Mouse (Mus musculus) lung, embryonic 16.5 days (tissue): ENCODE data around the gene Gm9945. TPM values are rescaled to one million over a fixed set of nuclear protein-coding genes. Genes with fewer than 3 reads are reported as not detected.

ENCODE experiments used
- ATAC-seq: fragments of 200-750 bp; cut with Nextera tagmentation; 2 replicates; pipeline ENCODE4 v1.8.0; 2017; ENCODE audit warnings: low read depth, mild to moderate bottlenecking, moderate library complexity
- H3K27ac ChIP-seq: fragments of 300-500 bp; sonication (generic); 2 replicates; pipeline ENCODE4 v1.5.1; 2014; ENCODE audit warnings: mild to moderate bottlenecking, control low read depth, low read length
- H3K27me3 ChIP-seq: fragments of 300-500 bp; sonication (generic); 2 replicates; pipeline ENCODE4 v1.6.1; 2014; ENCODE audit warnings: low read depth, low read length, mixed read lengths; ENCODE audit not compliant: control insufficient read depth, insufficient read depth
- H3K36me3 ChIP-seq: fragments of 300-500 bp; sonication (generic); 2 replicates; pipeline ENCODE4 v1.6.1; 2014; ENCODE audit warnings: low read length; ENCODE audit not compliant: control insufficient read depth, insufficient read depth
- H3K4me1 ChIP-seq: fragments of 300-500 bp; sonication (generic); replicated peaks from 2 replicates; pipeline ENCODE4 v1.6.1; 2014; ENCODE audit warnings: low read length, mixed read lengths; ENCODE audit not compliant: control insufficient read depth, insufficient read depth
- H3K4me2 ChIP-seq: fragments of 300-500 bp; sonication (generic); 2 replicates; pipeline ENCODE4 v1.6.1; 2014; ENCODE audit warnings: low read depth, low read length, control low read depth
- H3K4me3 ChIP-seq: fragments of 300-500 bp; sonication (generic); 2 replicates; pipeline ENCODE4 v1.5.1; 2014; ENCODE audit warnings: mild to moderate bottlenecking, low read length, control low read depth
- H3K9ac ChIP-seq: fragments of 300-500 bp; sonication (generic); 2 replicates; pipeline ENCODE4 v1.6.1; 2014; ENCODE audit warnings: low read length, control low read depth
- H3K9me3 ChIP-seq: fragments of 300-500 bp; sonication (generic); 2 replicates; pipeline ENCODE4 v1.6.1; 2016; ENCODE audit warnings: low read length; ENCODE audit not compliant: control insufficient read depth
- WGBS: fragments of 180-500 bp; shearing (Covaris S2); extraction: QIAGEN DNeasy Blood & Tissue Kit; methylation state at CpG from one replicate; pipeline ENCODE4 v1.1.7; 2014; 5-methylcytosine and 5-hydroxymethylcytosine counted together
- polyA plus RNA-seq: library from polyadenylated mRNA; unstranded; fragments of >200 nt; fragmentation: Nextera tagmentation; extraction: Ambion mirVana; gene quantifications from 2 replicates; pipeline ENCODE4 v1.2.1, GENCODE M21; 2015

Gm9945 gene
- polyA plus RNA-seq, 1 experiment from 2014 or later: not detected

GRCm38 (mm10) chr11:53486822-53487594, 7.0 kb downstream of the Gm9945 start:
- H3K36me3 ChIP-seq: no peaks in the 10 kb centered on the region
- H3K27me3 ChIP-seq: peaks cover 3% of the 10 kb centered on the region; the same call in 1 of the 2 replicates
- H3K4me2 ChIP-seq: peak overlapping the region; percentile 46
- H3K27ac ChIP-seq: no peak overlapping the region
- peak overlapping the region; percentile 19; the same call in 1 of the 2 replicates for H3K4me3 ChIP-seq
- peak; percentile 66 for ATAC-seq
- H3K9me3 ChIP-seq: 0 out of 2 replicates have a peak, but pooled peaks cover 3% of the 10 kb centered on the region
- WGBS: 8% methylated on average over 27 of the region's 27 CpGs
- peak overlapping the region; percentile 43 for H3K9ac ChIP-seq
- H3K4me1 ChIP-seq: no peaks in the 10 kb centered on the region

DNA sequence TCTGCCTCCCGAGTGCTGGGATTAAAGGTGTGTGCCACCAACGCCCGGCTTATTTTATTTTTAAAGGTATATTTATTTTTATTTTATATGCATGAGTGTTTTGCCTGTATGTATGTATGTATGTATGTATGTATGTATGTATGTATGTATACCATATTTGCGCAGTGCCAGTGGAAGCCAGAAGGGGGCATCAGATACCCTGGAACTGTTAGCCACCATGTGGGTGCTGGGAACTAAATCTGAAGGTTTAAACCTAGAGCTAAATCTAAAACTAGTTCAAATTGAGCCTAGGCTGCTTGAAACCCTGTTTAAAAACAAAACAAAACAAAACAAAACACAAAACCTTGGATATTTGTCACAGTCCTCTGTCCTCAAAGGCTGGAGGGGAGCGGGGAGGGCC, 9.0 kb downstream of the Gm9945 start:
- WGBS: 98% methylated on average over 5 of the region's 5 CpGs
- H3K27me3 ChIP-seq: peaks cover 3% of the 10 kb centered on the region; the same call in 1 of the 2 replicates
- H3K9me3 ChIP-seq: 0 out of 2 replicates have a peak, but pooled peaks cover 3% of the 10 kb centered on the region
- no peak overlapping the region for H3K27ac ChIP-seq
- no peaks in the 10 kb centered on the region for H3K4me1 ChIP-seq
- no peak overlapping the region for H3K4me2 ChIP-seq
- no peaks in the 10 kb centered on the region for H3K36me3 ChIP-seq
- H3K4me3 ChIP-seq: no peak overlapping the region
- ATAC-seq: no peak
- no peak overlapping the region for H3K9ac ChIP-seq

GRCm38 (mm10) chr11:53489421-53489820, 9.5 kb downstream of the Gm9945 start:
- WGBS: 76% methylated on average over 9 of the region's 9 CpGs
- peaks cover 3% of the 10 kb centered on the region; the same call in 1 of the 2 replicates for H3K27me3 ChIP-seq

GRCm38 (mm10) chr11:53491954-53492401, 12.0 kb downstream of the Gm9945 start:
- H3K4me1 ChIP-seq: no peaks in the 10 kb centered on the region
- H3K36me3 ChIP-seq: no peaks in the 10 kb centered on the region
- WGBS: 31% methylated on average over 8 of the region's 8 CpGs
- H3K4me3 ChIP-seq: no peak overlapping the region
- no peak for ATAC-seq
- 0 out of 2 replicates have a peak, but pooled peaks cover 3% of the 10 kb centered on the region for H3K9me3 ChIP-seq
- H3K4me2 ChIP-seq: no peak overlapping the region
- no peak overlapping the region for H3K9ac ChIP-seq
- H3K27ac ChIP-seq: no peak overlapping the region
- H3K27me3 ChIP-seq: no peaks in the 10 kb centered on the region; the same call in 1 of the 2 replicates

More at GRCm38 (mm10) chr11:53489421-53489820, 9.5 kb downstream of the Gm9945 start:
- Histone ChIP-seq H3K9ac (no peak overlapping the region), H3K27ac (no peak overlapping the region), H3K4me3 (no peak overlapping the region), H3K4me1 (no peaks in the 10 kb centered on the region), H3K9me3 (0 out of 2 replicates have a peak, but pooled peaks cover 3% of the 10 kb centered on the region), H3K36me3 (no peaks in the 10 kb centered on the region), H3K4me2 (no peak overlapping the region)
- no peak for ATAC-seq

- H3K27me3 ChIP-seq: no peaks in the 10 kb centered on the region
- 34% methylated on average over 3 of the region's 3 CpGs for WGBS
These were observed 13.4 kb downstream of the Gm9945 start for GRCm38 (mm10) chr11:53493243-53493955.

DNA sequence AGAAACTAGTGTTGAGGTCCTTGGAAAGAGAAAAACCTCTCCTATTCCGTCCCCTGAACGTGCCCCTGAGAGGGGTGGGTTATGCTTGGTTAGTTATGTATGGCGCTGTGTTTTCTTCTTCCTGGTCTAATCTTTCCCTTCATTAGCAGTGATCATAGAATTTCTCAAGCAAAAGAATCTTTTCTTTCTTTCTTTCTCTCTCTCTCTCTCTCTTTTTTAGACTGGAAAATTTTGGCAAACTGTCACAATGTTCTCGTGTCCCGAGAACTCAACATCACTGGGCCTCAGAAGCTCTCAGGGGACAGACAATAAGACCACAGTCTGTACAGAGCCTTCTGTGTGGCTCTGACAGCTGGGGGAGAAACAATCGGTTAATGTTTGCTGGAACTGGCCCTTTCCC, 15.5 kb downstream of the Gm9945 start:
- H3K4me2 ChIP-seq: no peak overlapping the region

More at GRCm38 (mm10) chr11:53493243-53493955, 13.4 kb downstream of the Gm9945 start:
- H3K36me3 ChIP-seq: no peaks in the 10 kb centered on the region
- H3K4me2 ChIP-seq: no peak overlapping the region
- H3K9ac ChIP-seq: no peak overlapping the region
- no peak overlapping the region for H3K4me3 ChIP-seq
- ATAC-seq: no peak
- H3K27ac ChIP-seq: no peak overlapping the region
- no peaks in the 10 kb centered on the region for H3K4me1 ChIP-seq
- H3K9me3 ChIP-seq: 0 out of 2 replicates have a peak, but pooled peaks cover 3% of the 10 kb centered on the region

GRCm38 (mm10) chr11:53496946-53497345, 17.0 kb downstream of the Gm9945 start:
- Histone ChIP-seq H3K9me3 (no peaks in the 10 kb centered on the region), H3K27me3 (no peaks in the 10 kb centered on the region), H3K27ac (no peak overlapping the region), H3K9ac (no peak overlapping the region), H3K4me3 (no peak overlapping the region), H3K36me3 (no peaks in the 10 kb centered on the region), H3K4me1 (peaks cover 5% of the 10 kb centered on the region; the same call in 1 of the 2 replicates), H3K4me2 (no peak overlapping the region)
- ATAC-seq: no peak
- 70% methylated on average over 6 of the region's 6 CpGs for WGBS

More for the DNA sequence above, 15.5 kb downstream of the Gm9945 start:
- H3K27me3 ChIP-seq: no peaks in the 10 kb centered on the region
- H3K9ac ChIP-seq: no peak overlapping the region
- no peak overlapping the region for H3K4me3 ChIP-seq
- H3K4me1 ChIP-seq: peaks cover under 1% of the 10 kb centered on the region; the same call in 1 of the 2 replicates
- no peak overlapping the region for H3K27ac ChIP-seq
- no peak for ATAC-seq
- WGBS: 53% methylated on average over 6 of the region's 6 CpGs
- no peaks in the 10 kb centered on the region for H3K9me3 ChIP-seq
- no peaks in the 10 kb centered on the region for H3K36me3 ChIP-seq

DNA sequence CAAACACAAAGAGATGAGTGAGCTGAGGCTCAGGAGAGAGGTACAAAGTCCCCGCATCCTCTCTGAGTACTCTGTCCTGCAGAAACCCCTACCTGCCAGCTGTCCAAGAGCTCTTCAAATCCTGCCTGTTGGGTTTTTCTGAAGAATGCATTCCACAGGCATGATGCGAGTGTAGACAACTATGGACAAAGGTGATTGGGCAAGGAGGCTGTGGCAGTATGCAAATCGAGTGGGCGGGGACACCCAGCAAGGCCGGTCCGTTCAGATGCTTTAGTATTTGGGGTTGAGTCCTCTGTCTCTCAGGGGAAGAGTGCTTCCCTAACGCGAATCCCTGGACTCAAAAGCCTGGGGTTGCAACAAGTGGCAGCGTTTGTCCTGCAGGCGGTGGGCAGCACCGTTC, 20.6 kb downstream of the Gm9945 start:
- H3K9me3 ChIP-seq: no peaks in the 10 kb centered on the region
- peaks cover 5% of the 10 kb centered on the region; the same call in 1 of the 2 replicates for H3K4me1 ChIP-seq
- no peaks in the 10 kb centered on the region for H3K27me3 ChIP-seq
- no peaks in the 10 kb centered on the region for H3K36me3 ChIP-seq
- no peak overlapping the region for H3K9ac ChIP-seq
- H3K27ac ChIP-seq: no peak overlapping the region
- no peak overlapping the region for H3K4me3 ChIP-seq
- H3K4me2 ChIP-seq: peak overlapping the region; percentile 36
- WGBS: 9% methylated on average over 11 of the region's 11 CpGs
- ATAC-seq: peak; percentile 90
